Mouse (Mus musculus) skeletal muscle tissue, adult 2 months (tissue): ENCODE data around the gene Fabp6.

Experiments
- DNase-seq: peaks from one replicate; pipeline ENCODE4 v3.0.0-alpha.2; 2012; ENCODE audit warnings: low read depth, low spot score

Gene Fabp6

DNA sequence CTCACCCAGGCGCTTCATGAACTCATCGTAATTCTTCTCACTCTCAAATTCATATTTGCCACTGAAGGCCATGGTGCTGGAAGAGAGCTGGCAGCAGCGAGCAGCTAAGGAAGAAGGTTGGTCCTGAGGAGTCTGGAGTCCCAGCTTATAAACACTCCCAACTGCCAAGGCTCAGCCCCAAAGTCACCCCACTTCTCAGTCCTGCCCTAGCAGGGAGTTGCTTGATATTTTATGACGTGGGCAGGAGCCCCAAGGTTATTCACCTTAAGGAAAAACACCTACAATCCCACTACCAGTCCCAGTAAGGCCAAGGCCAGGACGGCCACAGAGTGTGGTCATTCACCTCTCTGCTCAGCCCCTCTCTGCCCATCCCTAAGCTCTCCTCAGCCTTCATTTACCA lies at the start of gene Fabp6:
TSS of gene Fabp6 (minus strand) at position 101 of the 400 bp plus-strand sequence.
- DNase-seq: no peak

DNA sequence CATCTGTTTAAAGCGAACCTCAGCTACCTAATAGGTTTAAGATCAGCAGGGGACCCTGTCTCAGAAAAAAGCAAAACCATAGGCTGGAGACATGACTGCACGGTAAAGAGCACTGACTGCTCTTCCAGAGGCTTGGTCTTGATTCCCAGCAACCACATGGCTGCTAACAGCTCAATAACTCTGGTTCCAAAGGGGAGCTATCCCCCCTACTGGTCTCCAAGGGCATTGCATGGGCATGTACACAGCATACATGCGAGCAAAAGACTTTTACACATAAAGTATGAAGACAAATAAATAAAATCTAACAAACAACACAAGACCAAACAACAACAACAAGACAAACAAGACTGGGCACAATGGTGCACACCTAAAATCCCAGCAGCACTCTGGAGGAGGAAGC lies 43.9 kb upstream of the Fabp6 start:
- no peak for DNase-seq

DNA sequence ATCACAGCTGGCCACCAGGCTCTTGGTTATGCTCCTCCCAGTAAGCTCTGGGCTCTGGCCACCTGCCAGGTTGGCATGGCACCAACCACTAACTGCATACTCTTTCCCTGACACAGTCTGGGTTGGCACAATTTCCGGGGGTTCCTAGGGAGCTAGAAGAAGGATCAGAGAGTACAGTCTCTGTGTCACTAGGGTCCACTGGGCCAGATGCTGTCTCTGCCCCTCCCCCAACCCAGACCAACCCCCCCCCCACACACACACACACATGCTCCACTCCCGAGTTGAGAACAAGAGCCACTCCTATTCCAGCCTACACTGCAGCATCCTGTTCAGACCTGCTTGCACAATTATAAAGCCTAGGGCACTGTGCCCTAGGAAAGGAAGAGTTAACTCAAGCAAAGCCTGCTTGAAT lies 41.8 kb upstream of the Fabp6 start:
- no peak for DNase-seq

DNA sequence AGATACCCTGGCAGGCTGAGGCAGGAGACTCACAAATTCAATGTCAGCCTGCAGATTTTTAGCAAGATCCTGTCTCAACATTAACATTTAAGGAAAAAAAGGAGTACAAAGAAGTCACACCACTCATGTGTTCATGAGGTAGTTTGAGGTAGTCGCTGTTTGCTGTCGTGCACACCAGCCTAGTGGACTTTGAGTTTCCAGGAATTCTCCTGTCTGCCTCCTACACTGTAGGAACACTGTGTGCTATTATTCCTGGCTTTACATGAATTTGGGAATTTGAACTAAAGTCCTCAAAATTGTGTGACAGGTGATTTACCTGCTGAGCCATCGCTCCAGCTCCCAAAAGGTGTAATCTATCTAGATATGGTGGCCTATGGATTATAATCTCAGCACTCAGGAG lies 37.1 kb upstream of the Fabp6 start:
- no peak for DNase-seq

DNA sequence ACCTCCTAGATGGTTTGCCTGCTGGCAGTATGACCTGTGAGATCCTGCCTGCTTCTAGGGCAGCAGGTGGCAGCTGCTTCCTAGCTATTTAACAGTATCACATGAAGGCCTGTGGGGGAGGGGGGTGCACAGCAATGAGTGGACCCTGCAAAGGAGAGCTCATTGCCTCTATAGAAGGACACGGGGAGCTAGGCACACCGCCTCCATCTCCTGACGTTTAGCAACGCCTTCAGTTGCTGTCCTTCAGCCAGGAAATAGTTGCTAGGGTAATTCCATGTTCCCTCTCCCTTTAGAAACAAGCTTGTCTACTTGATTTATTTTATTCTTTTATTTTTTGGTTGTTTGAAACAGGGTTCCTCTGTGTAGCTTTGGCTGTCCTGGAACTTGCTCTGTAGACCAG lies 35.4 kb upstream of the Fabp6 start:
- DNase-seq: no peak

DNA sequence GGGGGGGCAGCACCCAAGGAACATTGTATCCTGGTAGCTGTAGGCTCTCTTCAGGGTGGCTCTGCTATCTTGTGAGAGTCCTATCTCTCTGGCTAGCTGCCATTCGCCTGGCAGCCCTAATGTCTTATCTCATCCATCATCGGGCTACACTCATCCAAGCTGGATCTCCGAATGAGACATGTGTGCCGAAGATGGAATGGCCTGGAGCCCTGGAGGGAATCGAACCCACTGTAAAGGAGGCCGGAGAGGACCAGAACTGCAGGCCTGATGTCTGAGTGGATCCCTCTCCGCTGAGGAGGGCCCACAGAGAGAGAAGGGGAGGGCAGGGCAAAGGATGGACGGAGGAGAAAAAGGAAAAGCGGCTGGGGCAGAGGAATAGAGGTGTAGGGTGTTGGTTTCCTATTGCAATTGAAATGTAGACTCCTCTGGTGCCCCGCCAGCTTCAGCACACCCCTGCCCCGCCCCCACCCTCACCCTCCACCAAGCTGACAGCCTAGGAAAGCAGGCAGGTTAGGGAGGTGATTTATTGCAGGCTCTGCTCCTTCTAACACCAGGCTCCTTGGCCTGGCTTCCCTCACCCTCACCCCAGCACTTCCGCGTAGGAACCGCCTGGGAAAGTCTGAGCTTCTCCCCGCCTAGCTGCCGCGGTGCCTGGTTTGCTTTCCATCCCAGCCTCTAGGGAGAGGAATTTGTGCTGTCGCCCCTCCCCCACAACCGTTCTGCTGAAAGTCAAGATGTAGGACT lies 32.5 kb upstream of the Fabp6 start:
- no peak for DNase-seq

DNA sequence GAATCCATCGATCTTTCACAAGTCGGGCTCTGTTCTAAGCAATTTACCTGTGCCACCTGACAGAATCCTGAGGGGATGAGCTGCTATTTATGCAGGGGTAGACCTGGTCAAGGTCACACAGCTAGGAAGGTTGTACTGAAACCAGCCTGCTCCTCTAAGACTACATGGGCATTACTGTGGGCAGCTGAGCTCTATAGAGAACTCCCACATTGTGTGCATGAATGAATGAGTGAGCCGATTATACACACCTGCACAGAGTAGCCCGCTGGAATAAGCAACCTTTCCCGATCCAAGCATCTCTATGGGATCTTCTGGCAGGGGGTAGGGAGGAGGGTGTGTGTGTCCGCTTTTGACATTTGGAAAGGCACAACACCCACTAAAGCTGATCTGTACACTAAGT lies 31.8 kb upstream of the Fabp6 start:
- no peak for DNase-seq

DNA sequence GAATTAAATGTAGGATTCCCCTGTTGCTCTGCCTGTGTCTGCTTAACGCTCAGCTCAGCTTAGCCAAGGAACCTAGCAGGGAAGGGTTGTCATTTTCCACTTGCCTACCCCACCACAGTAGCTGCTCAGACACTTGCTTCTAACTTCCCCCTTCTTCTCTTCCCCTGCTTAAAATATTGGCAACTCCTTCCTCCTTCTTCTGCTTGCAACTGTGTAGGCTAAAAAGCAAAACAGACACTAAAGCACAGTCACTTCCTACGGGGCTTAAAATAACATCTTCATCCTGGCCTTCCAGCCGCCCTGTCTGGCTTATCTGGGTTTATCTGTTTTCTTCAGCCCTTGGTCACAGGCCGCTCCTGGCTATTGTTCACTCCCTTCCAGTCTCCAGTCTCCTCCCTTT lies 31.2 kb upstream of the Fabp6 start:
- DNase-seq: no peak

DNA sequence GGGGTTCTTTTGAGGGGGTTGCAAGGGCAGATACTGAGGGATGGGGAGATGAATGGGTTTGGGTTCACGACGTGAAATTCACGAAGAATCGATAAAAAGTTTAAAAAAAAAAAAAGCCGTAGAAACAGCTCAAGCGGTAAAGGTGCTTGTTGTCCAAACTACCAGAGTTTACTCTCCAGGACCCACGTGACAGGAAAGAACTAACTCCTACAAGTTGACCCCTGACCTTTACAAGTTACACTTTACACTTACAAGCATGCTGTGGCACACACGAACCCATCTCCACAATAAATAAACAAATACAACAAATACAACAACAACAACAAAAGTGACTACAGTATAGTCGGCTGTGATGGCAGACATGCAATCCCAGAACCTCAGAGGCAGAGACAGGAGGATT lies 30.3 kb upstream of the Fabp6 start:
- no peak for DNase-seq

DNA sequence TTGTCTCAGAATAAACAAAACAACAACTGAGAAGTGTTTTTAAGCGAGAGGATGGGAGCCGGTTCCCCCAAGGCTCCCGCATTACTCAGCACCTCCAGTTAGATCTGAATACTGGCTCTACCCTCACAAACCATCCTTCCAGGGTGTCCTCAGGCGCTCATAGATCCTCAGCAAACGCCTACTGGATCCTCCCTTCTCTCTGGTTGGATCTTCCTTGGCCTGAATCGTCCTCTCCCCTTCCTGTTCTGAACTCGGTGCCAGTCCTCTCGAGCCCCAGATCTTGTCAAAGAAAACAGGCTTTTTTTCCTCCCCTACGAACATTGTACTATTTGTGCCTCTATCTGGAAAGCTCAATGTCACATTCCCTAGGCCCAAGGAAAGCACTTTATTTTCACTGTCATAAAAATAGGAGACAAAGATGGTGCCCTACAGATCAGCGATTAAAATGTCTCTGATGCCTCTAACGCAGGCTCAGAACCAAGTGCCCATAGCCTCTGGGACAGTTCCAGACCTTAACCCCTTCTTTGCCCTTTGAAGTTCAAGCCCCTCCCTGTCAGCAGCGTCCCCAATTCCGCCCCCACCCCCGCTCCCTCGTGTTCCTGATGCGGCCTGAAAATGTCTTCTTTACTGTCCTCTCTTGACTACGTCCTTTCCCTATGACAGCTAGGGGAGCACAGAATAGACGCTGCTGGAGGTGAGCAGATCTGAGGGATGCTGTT lies 25.7 kb upstream of the Fabp6 start:
- DNase-seq: no peak

DNA sequence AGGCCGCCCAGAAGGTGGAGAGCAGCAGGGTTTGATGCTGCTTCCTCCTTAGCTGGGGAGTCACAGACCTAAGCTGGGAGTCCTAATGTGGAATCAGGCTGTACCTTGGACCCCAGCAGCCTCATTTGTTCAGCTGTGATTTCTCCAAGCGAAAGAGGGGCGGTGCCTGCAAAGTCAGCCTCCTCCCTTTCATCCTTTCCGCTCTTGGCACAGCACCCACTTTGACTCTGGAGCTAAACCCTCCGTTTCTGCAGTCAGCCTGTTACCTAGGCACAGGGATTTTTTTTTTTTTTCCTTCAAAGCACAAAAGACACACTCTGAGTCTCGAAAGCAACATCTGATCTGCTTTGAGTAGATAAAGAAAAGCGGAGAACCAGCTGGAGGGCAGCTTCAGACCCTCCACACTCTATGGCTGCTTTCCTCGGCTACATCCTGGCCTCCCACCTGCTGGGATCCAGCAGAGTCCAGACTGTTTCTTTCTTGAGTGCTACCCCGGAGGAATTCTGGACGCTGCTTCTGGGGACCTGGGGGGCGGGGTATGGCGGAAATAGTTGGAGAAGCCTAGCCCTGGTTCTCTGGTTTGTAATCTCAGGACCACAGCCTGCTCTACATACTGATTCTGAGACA lies 25.1 kb upstream of the Fabp6 start:
- DNase-seq: no peak

DNA sequence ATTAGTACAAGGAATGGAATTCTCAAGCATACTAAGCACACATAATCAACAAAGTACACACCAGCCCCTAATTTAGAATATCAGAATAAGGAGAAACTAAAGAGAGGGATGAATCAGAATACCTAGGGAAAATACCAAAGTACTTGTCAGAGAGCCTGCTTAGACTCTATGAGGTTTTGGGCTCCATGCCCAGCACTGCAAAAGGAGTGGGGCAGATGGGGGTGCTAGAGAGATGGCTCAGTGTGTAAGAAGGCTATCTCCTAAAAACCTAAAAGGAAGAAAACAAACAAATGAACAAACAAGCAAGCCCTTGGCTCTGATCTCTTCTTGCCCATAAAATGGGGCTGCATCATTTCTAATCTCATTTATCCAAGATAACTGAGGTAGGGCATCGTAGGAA lies 23.0 kb upstream of the Fabp6 start:
- DNase-seq: no peak

DNA sequence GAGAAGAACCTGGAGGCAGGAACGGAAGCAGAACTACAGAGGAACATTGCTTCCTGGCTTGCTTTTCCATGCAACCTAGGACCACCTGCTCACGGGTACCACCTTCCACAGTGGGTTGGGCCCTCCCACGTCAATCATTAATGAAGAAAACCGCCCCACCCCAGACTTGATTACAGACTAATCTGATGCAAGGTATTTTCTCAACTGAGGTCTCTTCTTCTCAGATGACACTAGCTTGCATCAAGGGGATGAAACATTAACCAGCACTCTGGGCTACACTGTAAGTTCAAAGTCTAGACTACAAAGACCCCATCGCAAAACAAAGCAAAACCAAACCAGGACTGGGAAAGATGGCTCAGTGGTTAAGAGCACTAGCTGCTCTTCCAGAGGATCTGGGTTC lies 20.4 kb upstream of the Fabp6 start:
- no peak for DNase-seq

DNA sequence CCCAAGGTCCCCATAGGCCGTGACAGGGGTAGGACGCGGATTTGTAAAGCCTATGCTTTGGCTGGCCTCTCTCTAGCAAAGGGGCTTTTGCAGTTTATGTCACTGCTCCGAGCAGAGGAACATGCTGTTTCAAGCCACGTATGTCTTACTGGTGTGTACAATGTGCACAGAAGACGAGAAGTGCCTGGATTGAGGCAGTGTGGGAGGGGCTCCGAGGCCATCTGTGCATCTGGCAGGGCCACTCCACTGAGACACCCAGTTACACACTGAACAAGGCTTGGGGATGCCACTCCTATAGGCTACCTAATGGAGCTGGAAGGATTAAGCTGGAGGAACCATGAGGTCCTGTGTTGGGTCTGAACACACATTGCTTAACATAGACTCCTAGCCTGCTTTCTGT lies 17.1 kb upstream of the Fabp6 start:
- no peak for DNase-seq

DNA sequence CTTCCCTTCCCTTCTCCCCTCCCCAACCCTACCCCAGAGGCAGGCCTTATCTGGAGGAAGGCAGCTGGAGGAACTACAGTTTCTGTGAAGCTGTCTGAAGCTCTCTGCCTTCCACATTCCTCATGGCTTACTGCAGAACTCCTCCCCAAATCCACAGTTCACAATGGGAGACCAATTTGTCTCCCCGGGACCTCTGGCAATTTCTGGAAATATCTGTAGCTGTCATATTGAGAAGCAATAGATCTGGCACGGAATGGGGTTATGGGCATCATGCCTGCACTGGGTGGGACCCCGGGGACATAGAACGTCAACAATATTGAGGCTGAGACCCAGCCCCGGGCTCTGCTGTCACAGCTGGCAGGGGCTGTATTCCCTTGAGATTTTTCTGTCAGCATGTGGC lies 16.6 kb upstream of the Fabp6 start:
- DNase-seq: no peak

DNA sequence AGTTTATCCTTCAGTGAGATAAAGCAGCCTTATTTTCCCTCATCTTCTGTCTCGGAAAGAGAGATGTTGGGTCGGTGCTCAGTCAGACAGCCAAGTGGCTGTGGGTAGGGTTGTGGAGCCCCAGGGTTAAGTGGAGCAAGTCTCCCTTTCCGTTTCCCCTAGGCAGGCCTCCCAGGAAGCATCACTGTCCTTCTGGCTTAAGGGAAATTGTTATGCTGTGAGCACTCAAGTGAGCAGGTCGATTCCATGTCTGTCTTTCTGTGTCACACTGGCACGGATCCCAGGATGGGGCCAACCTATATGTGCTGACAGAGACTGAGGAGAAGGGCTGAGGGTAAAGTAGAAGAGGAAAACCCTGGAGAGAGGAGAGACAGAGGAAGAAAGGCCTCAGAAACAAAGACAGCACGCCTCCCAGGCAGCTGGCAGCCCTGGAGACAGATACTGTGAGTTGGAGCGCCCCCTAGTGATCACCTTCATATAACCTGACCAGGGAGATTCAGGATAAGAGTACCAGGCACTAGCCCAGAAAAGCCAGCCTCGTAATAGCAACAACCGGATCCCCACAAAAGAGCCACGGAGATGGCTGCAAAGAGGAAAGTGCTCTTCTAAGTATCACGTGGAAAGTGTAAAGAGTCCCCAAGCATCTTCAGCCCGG lies 11.6 kb upstream of the Fabp6 start:
- DNase-seq: peak; percentile 44

DNA sequence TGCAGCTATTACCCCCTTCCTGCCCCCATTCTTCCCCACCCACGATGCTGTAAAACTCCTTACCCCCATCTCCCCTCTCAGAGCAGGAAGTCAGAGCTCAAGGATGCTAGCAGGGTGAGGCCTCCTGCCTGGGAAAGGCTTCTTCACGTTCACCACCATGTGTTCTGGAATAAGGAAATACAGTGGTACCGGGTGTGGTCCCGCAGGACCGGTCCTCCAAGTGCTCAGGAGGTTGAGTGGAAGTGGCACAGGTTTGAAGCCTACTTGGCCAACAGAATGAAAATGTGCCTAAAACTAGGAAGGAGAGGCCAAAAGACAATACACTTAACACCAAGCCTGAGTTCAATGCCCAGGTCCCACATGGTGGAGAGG lies 9.3 kb upstream of the Fabp6 start:
- no peak for DNase-seq

DNA sequence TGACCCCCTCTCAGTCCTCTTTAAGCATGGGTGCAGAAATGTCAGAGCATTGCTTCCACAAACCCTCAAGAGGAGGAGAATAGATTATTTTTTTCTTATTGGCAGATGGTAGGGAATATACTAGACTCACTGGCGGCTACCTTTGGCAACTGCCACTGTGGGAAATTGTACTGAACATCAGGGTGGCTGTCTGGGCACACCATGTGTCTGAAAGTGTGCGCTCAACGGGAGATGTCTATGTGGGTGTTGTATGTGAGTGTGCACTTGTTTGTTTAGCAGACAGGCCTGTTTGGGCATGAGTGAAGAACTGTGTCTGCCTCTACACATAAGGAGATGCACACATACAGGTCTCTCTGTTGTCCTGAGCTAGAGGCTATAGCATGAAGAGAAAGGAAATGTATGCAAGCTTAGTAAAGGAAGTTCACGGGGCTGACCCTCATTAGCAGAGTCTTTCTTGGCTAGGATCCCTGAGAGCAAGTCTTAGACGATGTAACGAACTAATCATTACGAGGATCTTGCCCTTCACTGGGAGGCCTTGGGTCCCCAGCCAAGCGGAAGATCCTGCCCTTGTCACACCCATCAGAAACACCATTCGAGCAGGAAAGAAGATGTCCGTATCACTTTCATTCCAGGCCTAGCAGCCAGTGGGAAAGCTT lies 8.8 kb upstream of the Fabp6 start:
- DNase-seq: no peak

DNA sequence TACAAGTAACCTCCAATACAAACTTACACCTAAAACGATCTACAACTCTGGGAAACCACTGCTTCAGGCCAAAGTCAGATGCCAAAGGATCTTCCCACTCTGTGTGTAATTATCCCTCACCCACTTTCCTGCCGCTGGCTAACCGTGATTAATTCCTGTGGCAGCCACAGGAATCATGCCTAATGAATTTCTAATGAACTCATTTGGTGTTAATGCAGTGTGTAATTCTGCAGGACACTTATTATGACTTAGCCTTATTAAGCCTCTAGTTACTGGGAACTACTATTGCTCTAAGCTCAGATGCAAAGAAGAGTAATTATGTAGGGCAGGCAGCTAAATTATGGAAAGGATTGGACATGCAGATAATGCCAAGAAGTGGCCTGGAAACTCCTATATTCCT lies 7.1 kb upstream of the Fabp6 start:
- DNase-seq: no peak

DNA sequence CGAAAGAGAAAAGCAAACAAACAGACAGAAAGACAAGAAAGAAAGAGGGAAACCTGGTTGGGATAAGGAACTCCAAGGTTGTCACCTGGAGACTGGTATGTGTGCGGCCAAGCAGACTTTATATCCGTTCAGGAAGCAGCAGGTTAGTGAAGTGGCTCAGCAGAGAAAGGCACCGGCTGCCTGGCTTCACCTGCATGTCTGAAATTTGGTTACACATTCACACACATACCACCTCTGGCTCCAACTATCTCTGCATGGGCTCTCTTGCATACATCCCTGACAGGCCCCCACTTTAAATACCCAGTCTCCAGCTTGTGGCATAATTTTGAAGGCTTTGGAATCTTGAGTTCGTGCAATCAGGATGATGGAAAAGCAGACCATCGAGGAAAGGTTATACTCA lies 4.5 kb upstream of the Fabp6 start:
- no peak for DNase-seq

DNA sequence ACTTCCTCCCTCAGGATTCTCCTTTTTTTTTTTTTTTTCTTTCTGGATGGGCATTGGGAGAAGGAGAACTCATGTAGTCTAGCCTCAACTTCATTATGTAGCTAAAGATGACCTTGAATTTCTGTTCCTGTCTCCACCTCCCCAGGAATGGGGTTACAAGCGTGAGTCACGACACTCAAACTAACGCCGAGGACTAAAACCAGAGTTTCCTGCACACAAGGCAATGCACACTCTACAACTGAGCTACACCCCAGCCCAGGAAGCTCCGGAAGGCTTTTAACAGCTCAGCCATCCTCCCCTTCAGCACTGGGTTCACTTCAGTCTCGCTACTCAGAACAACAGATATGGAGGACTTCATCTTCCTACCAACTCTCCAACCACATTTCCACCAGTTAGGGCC lies 3.6 kb upstream of the Fabp6 start:
- no peak for DNase-seq

DNA sequence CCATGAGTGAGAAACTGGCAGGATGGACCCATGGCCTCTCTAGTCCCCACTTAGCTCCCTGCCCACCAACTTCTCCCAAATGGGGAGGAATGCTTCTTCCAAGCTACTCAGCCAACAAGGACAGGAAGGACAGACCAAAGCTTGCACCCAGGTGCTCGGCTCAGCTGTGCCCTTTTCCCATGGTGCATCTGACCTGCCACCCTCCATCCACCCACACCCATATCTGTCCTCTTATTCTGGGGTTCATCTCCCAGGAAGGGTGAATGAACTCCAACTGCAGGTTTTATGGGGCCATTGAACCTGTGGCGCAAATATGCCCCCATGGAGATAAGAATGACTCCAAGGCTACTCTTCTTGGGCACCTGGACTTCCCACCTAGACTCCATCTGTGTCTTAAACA lies 2.9 kb upstream of the Fabp6 start:
- DNase-seq: no peak
